Mouse (Mus musculus) bone marrow, adult 2 months (tissue): ENCODE measurements at regions not wholly inside any gene's neighbourhood (a gene's known extent, or its start where the extent isn't known, plus 50 kb on each side); places are given as distances from the start of the nearest gene placed in this dataset.

ENCODE experiments used
- H3K27ac ChIP-seq: fragments of 200-500 bp; 2 replicates; pipeline ENCODE4 v1.5.1; 2012; ENCODE audit warnings: low read depth, mild to moderate bottlenecking, control low read depth, inconsistent platforms, low read length; ENCODE audit not compliant: control insufficient read depth, poor library complexity, insufficient read depth
- H3K4me1 ChIP-seq: fragments of 200-500 bp; 2 replicates; pipeline ENCODE4 v1.6.1; 2011; ENCODE audit warnings: low read length; ENCODE audit not compliant: control insufficient read depth, insufficient read depth
- H3K4me3 ChIP-seq: fragments of 200-500 bp; replicated peaks from 2 replicates; pipeline ENCODE3; 2011; ENCODE audit warnings: mild to moderate bottlenecking, low read depth, low read length, control low read depth; ENCODE audit not compliant: control insufficient read depth
- CTCF ChIP-seq: fragments of 200-500 bp; IDR thresholded peaks from 2 replicates; pipeline ENCODE4 v1.5.1; 2011; ENCODE audit warnings: low read length, control low read depth; ENCODE audit not compliant: control insufficient read depth, insufficient read depth
- POLR2A ChIP-seq: fragments of 200-500 bp; IDR thresholded peaks from 2 replicates; pipeline ENCODE4 v1.6.1; 2011; ENCODE audit warnings: low read depth, mild to moderate bottlenecking, control low read depth, low read length, borderline replicate concordance; ENCODE audit not compliant: control insufficient read depth
- WGBS: fragments of 180-500 bp; shearing (Covaris S2); methylation state at CpG from one replicate; pipeline ENCODE4 v1.1.7; 2018; 5-methylcytosine and 5-hydroxymethylcytosine counted together

- H3K27ac ChIP-seq, result no peak overlapping the region
- 26% methylated on average over 5 of the region's 5 CpGs for WGBS
- no peaks in the 10 kb centered on the region for H3K4me1 ChIP-seq
- no peak overlapping the region for H3K4me3 ChIP-seq
- TF ChIP-seq CTCF (no peak), POLR2A (no peak)
Observed at GRCm38 (mm10) chr9:32815473-32815872, 179.5 kb downstream of the Ets1 start.

GRCm38 (mm10) chr9:32816649-32817425 is 180.8 kb downstream of the Ets1 start:
- H3K27ac ChIP-seq, result no peak overlapping the region
- WGBS, result 27% methylated on average over 9 of the region's 9 CpGs
- no peak overlapping the region for H3K4me3 ChIP-seq
- TF ChIP-seq CTCF (no peak), POLR2A (no peak)
- H3K4me1 ChIP-seq, result no peaks in the 10 kb centered on the region

GRCm38 (mm10) chr9:32817442-32818358 is 181.7 kb downstream of the Ets1 start:
- Histone ChIP-seq H3K4me3 (no peak overlapping the region), H3K4me1 (no peaks in the 10 kb centered on the region), H3K27ac (no peak overlapping the region)
- 78% methylated on average over 7 of the region's 7 CpGs for WGBS
- TF ChIP-seq CTCF (no peak), POLR2A (no peak)

GRCm38 (mm10) chr9:32823439-32824133 is 187.6 kb downstream of the Ets1 start:
- 82% methylated on average over 8 of the region's 8 CpGs for WGBS
- no peak for TF ChIP-seq CTCF
- TF ChIP-seq POLR2A, result no peak
- Histone ChIP-seq H3K27ac (no peak overlapping the region), H3K4me1 (no peaks in the 10 kb centered on the region), H3K4me3 (no peak overlapping the region)

GRCm38 (mm10) chr9:32824134-32824531 is 188.1 kb downstream of the Ets1 start:
- Histone ChIP-seq H3K4me3 (no peak overlapping the region), H3K4me1 (no peaks in the 10 kb centered on the region), H3K27ac (no peak overlapping the region)
- WGBS, result 81% methylated on average over 6 of the region's 6 CpGs
- no peak for TF ChIP-seq POLR2A
- TF ChIP-seq CTCF, result no peak

- TF ChIP-seq POLR2A, result no peak
- TF ChIP-seq CTCF, result no peak
Observed at GRCm38 (mm10) chr9:32830268-32830891, 194.4 kb downstream of the Ets1 start.

GRCm38 (mm10) chr9:32833373-32833772 is 197.4 kb downstream of the Ets1 start:
- Histone ChIP-seq H3K4me1 (no peaks in the 10 kb centered on the region), H3K27ac (no peak overlapping the region), H3K4me3 (no peak overlapping the region)
- WGBS, result 84% methylated on average over 8 of the region's 8 CpGs
- TF ChIP-seq CTCF (no peak), POLR2A (no peak)

More at GRCm38 (mm10) chr9:32830268-32830891, 194.4 kb downstream of the Ets1 start:
- H3K4me1 ChIP-seq, result no peaks in the 10 kb centered on the region
- H3K4me3 ChIP-seq, result no peak overlapping the region
- WGBS, result 57% methylated on average over 2 of the region's 2 CpGs
- H3K27ac ChIP-seq, result no peak overlapping the region
